Mouse (Mus musculus): ENCODE results near the gene Csnk2a1.

GRCm38 (mm10) chr2:152250511-152250910 is 23.9 kb downstream of the Csnk2a1 start:
- no peak for TF ChIP-seq CTCF (IDR thresholded peaks at IDR 0.05; ENCODE audit: low read depth)
- TF ChIP-seq EP300 (IDR thresholded peaks at IDR 0.05; ENCODE audit: low read depth), result no peak
